Mouse (Mus musculus): ENCODE measurements around the gene Abhd12. TPM values are rescaled to one million over a fixed set of nuclear protein-coding genes. Genes with fewer than 3 reads are reported as not detected.

Gene Abhd12
- total RNA-seq, 1 experiment from 2014 or later: 88.6 TPM

- no peak for ATAC-seq (replicated peaks; ENCODE audit: low read depth, poor library complexity, severe bottlenecking)
These were observed 83.8 kb downstream of the Abhd12 start for GRCm38 (mm10) chr2:150820720-150821119.

GRCm38 (mm10) chr2:150818742-150819141 lies 85.8 kb downstream of the Abhd12 start:
- ATAC-seq (replicated peaks; ENCODE audit: low read depth, poor library complexity, severe bottlenecking): no peak

- no peak for ATAC-seq (replicated peaks; ENCODE audit: low read depth, poor library complexity, severe bottlenecking)
These were observed 87.7 kb downstream of the Abhd12 start for GRCm38 (mm10) chr2:150816676-150817402.

GRCm38 (mm10) chr2:150812816-150813215 lies 91.7 kb downstream of the Abhd12 start:
- no peak for ATAC-seq (replicated peaks; ENCODE audit: low read depth, poor library complexity, severe bottlenecking)

GRCm38 (mm10) chr2:150810603-150811002 lies 93.9 kb downstream of the Abhd12 start:
- 0 out of 2 replicates have a peak, but pooled peaks have one; percentile 34 for ATAC-seq (replicated peaks; ENCODE audit: low read depth, poor library complexity, severe bottlenecking)

GRCm38 (mm10) chr2:150808812-150809211 lies 95.7 kb downstream of the Abhd12 start:
- no peak for ATAC-seq (replicated peaks; ENCODE audit: low read depth, poor library complexity, severe bottlenecking)

- no peak for ATAC-seq (replicated peaks; ENCODE audit: low read depth, poor library complexity, severe bottlenecking)
These were observed 96.2 kb downstream of the Abhd12 start for GRCm38 (mm10) chr2:150808381-150808780.

- peak; percentile 92 for ATAC-seq (replicated peaks; ENCODE audit: low read depth, poor library complexity, severe bottlenecking)
These were observed 101.5 kb downstream of the Abhd12 start for GRCm38 (mm10) chr2:150803035-150803434.

GRCm38 (mm10) chr2:150800616-150801015 lies 103.9 kb downstream of the Abhd12 start:
- ATAC-seq (replicated peaks; ENCODE audit: low read depth, poor library complexity, severe bottlenecking): no peak

GRCm38 (mm10) chr2:150798084-150798483 lies 106.5 kb downstream of the Abhd12 start:
- ATAC-seq (replicated peaks; ENCODE audit: low read depth, poor library complexity, severe bottlenecking): no peak

- ATAC-seq (replicated peaks; ENCODE audit: low read depth, poor library complexity, severe bottlenecking): no peak
These were observed 111.2 kb downstream of the Abhd12 start for GRCm38 (mm10) chr2:150793320-150793719.

GRCm38 (mm10) chr2:150788768-150789550 lies 115.6 kb downstream of the Abhd12 start:
- no peak for ATAC-seq (replicated peaks; ENCODE audit: low read depth, poor library complexity, severe bottlenecking)

- ATAC-seq (replicated peaks; ENCODE audit: low read depth, poor library complexity, severe bottlenecking): peak; percentile 6; the same call in 1 of the 2 replicates
These were observed 117.2 kb downstream of the Abhd12 start for GRCm38 (mm10) chr2:150787234-150787771.

GRCm38 (mm10) chr2:150786251-150787180 lies 118.0 kb downstream of the Abhd12 start, which contains the start of gene Pygb:
Pygb (plus strand) TSS chr2:150786735.
- peak; percentile 93 for ATAC-seq (replicated peaks; ENCODE audit: low read depth, poor library complexity, severe bottlenecking)

GRCm38 (mm10) chr2:150782801-150783200 lies 121.7 kb downstream of the Abhd12 start:
- ATAC-seq (replicated peaks; ENCODE audit: low read depth, poor library complexity, severe bottlenecking): 0 out of 2 replicates have a peak, but pooled peaks have one; percentile 15

Other genes starting within 250 kb of the Abhd12 start
- gene Acss1, start 236.2 kb downstream of the Abhd12 start, total RNA-seq (2017): 39.6 and 40.4 TPM in 2 replicates
- gene Vsx1, start 215.4 kb downstream of the Abhd12 start, total RNA-seq (2017): not detected in 2 replicates
- gene Entpd6, start 155.7 kb downstream of the Abhd12 start, total RNA-seq (2017): 13.9 and 18.4 TPM in 2 replicates
- gene Pygb, start 118.0 kb downstream of the Abhd12 start, total RNA-seq (2017): 29.7 TPM in 2 replicates
- 88.0 and 96.4 TPM in 2 replicates for gene Gins1, start 659 bp upstream of the Abhd12 start, total RNA-seq (2017)
- 2.6 and 4.7 TPM in 2 replicates for gene Ninl, start 134.6 kb upstream of the Abhd12 start, total RNA-seq (2017)
- 24.1 and 27.9 TPM in 2 replicates for gene Nanp, start 134.7 kb upstream of the Abhd12 start, total RNA-seq (2017)
- gene Gm14151, start 187.6 kb upstream of the Abhd12 start, total RNA-seq (2017): not detected in 2 replicates
- not detected in 2 replicates for gene Gm14147, start 193.5 kb upstream of the Abhd12 start, total RNA-seq (2017)

Measured in common myeloid progenitor, adult 5-6 weeks (primary cell).